Mouse (Mus musculus): Measurements from ENCODE around the gene Aoc1. TPM values are rescaled to one million over a fixed set of nuclear protein-coding genes. Genes with fewer than 3 reads are reported as not detected.

The Aoc1 gene
- polyA plus RNA-seq, 1 experiment, result not detected

- no peaks in the 10 kb centered on the region for H3K4me1 ChIP-seq (ENCODE audit: control insufficient read depth, insufficient read depth, low read length)
- H3K4me3 ChIP-seq (ENCODE audit: insufficient read depth, low read length), result no peak overlapping the region
- no peak overlapping the region for H3K27ac ChIP-seq (ENCODE audit: insufficient read depth, low read length)
- TF ChIP-seq CTCF (IDR thresholded peaks at IDR 0.05; ENCODE audit: borderline replicate concordance, insufficient read depth, low read length), result no peak
- no peak for TF ChIP-seq POLR2A (IDR thresholded peaks at IDR 0.05; ENCODE audit: low read depth, low read length)
Measured at GRCm38 (mm10) chr6:48951630-48952029, 78.9 kb downstream of the Aoc1 start.

GRCm38 (mm10) chr6:48953220-48953619, 80.5 kb downstream of the Aoc1 start:
- TF ChIP-seq CTCF (IDR thresholded peaks at IDR 0.05; ENCODE audit: borderline replicate concordance, insufficient read depth, low read length), result no peak
- no peak for TF ChIP-seq POLR2A (IDR thresholded peaks at IDR 0.05; ENCODE audit: low read depth, low read length)
- Histone ChIP-seq H3K4me1 (ENCODE audit: control insufficient read depth, insufficient read depth, low read length) (no peaks in the 10 kb centered on the region), H3K27ac (ENCODE audit: insufficient read depth, low read length) (no peak overlapping the region), H3K4me3 (ENCODE audit: insufficient read depth, low read length) (no peak overlapping the region)

- TF ChIP-seq POLR2A (IDR thresholded peaks at IDR 0.05; ENCODE audit: low read depth, low read length) (no peak), CTCF (IDR thresholded peaks at IDR 0.05; ENCODE audit: borderline replicate concordance, insufficient read depth, low read length) (no peak)
- Histone ChIP-seq H3K27ac (ENCODE audit: insufficient read depth, low read length) (no peak overlapping the region), H3K4me3 (ENCODE audit: insufficient read depth, low read length) (no peak overlapping the region), H3K4me1 (ENCODE audit: control insufficient read depth, insufficient read depth, low read length) (no peaks in the 10 kb centered on the region)
Measured at GRCm38 (mm10) chr6:48954211-48954610, 81.5 kb downstream of the Aoc1 start.

GRCm38 (mm10) chr6:48954946-48955345, 82.2 kb downstream of the Aoc1 start:
- no peak overlapping the region for H3K4me3 ChIP-seq (ENCODE audit: insufficient read depth, low read length)
- TF ChIP-seq CTCF (IDR thresholded peaks at IDR 0.05; ENCODE audit: borderline replicate concordance, insufficient read depth, low read length) (no peak), POLR2A (IDR thresholded peaks at IDR 0.05; ENCODE audit: low read depth, low read length) (no peak)
- H3K4me1 ChIP-seq (ENCODE audit: control insufficient read depth, insufficient read depth, low read length), result no peaks in the 10 kb centered on the region
- no peak overlapping the region for H3K27ac ChIP-seq (ENCODE audit: insufficient read depth, low read length)

- Histone ChIP-seq H3K4me1 (ENCODE audit: control insufficient read depth, insufficient read depth, low read length) (no peaks in the 10 kb centered on the region), H3K4me3 (ENCODE audit: insufficient read depth, low read length) (no peak overlapping the region), H3K27ac (ENCODE audit: insufficient read depth, low read length) (no peak overlapping the region)
- TF ChIP-seq CTCF (IDR thresholded peaks at IDR 0.05; ENCODE audit: borderline replicate concordance, insufficient read depth, low read length) (no peak), POLR2A (IDR thresholded peaks at IDR 0.05; ENCODE audit: low read depth, low read length) (no peak)
Measured at GRCm38 (mm10) chr6:48956785-48957184, 84.1 kb downstream of the Aoc1 start.

- no peak overlapping the region for H3K4me3 ChIP-seq (ENCODE audit: insufficient read depth, low read length)
- TF ChIP-seq POLR2A (IDR thresholded peaks at IDR 0.05; ENCODE audit: low read depth, low read length), result no peak
- TF ChIP-seq CTCF (IDR thresholded peaks at IDR 0.05; ENCODE audit: borderline replicate concordance, insufficient read depth, low read length), result no peak
- H3K27ac ChIP-seq (ENCODE audit: insufficient read depth, low read length), result no peak overlapping the region
- no peaks in the 10 kb centered on the region for H3K4me1 ChIP-seq (ENCODE audit: control insufficient read depth, insufficient read depth, low read length)
Measured at GRCm38 (mm10) chr6:48958053-48958452, 85.4 kb downstream of the Aoc1 start.

Other genes with a start within 250 kb of the Aoc1 start
- gene AI854703, start 246.1 kb upstream of the Aoc1 start, polyA plus RNA-seq (2011; ENCODE audit: insufficient read length, low read depth, missing spikeins), result 0.84 and 1.6 TPM in 2 replicates
- gene Gimap8, start 225.7 kb upstream of the Aoc1 start, polyA plus RNA-seq (2011; ENCODE audit: insufficient read length, low read depth, missing spikeins), result not detected in 2 replicates
- gene Gimap9, start 196.8 kb upstream of the Aoc1 start, polyA plus RNA-seq (2011; ENCODE audit: insufficient read length, low read depth, missing spikeins), result 1.5 and 1.7 TPM in 2 replicates
- gene Gimap4, start 188.3 kb upstream of the Aoc1 start, polyA plus RNA-seq (2011; ENCODE audit: insufficient read length, low read depth, missing spikeins), result not detected in 2 replicates
- gene Gimap6, start 164.7 kb upstream of the Aoc1 start, polyA plus RNA-seq (2011; ENCODE audit: insufficient read length, low read depth, missing spikeins), result 0.72 and 0.88 TPM in 2 replicates
- gene Gm28053, start 154.3 kb upstream of the Aoc1 start, polyA plus RNA-seq (2011; ENCODE audit: insufficient read length, low read depth, missing spikeins), result not detected in 2 replicates
- gene Gimap7, start 154.3 kb upstream of the Aoc1 start, polyA plus RNA-seq (2011; ENCODE audit: insufficient read length, low read depth, missing spikeins), result not detected in 2 replicates
- not detected in 2 replicates for gene Gimap1, start 133.8 kb upstream of the Aoc1 start, polyA plus RNA-seq (2011; ENCODE audit: insufficient read length, low read depth, missing spikeins)
- not detected in 2 replicates for gene Gimap5, start 126.7 kb upstream of the Aoc1 start, polyA plus RNA-seq (2011; ENCODE audit: insufficient read length, low read depth, missing spikeins)
- not detected in 2 replicates for gene Gimap3, start 102.0 kb upstream of the Aoc1 start, polyA plus RNA-seq (2011; ENCODE audit: insufficient read length, low read depth, missing spikeins)
- 102 and 117 TPM in 2 replicates for gene Tmem176a, start 32.0 kb upstream of the Aoc1 start, polyA plus RNA-seq (2011; ENCODE audit: insufficient read length, low read depth, missing spikeins)
- 119 and 168 TPM in 2 replicates for gene Tmem176b, start 31.4 kb upstream of the Aoc1 start, polyA plus RNA-seq (2011; ENCODE audit: insufficient read length, low read depth, missing spikeins)
- gene 1600015I10Rik, start 57.0 kb downstream of the Aoc1 start, polyA plus RNA-seq (2011; ENCODE audit: insufficient read length, low read depth, missing spikeins), result not detected in 2 replicates
- gene Doxl2, start 102.1 kb downstream of the Aoc1 start, polyA plus RNA-seq (2011; ENCODE audit: insufficient read length, low read depth, missing spikeins), result not detected in 2 replicates
- not detected in 2 replicates for gene Svs1, start 114.0 kb downstream of the Aoc1 start, polyA plus RNA-seq (2011; ENCODE audit: insufficient read length, low read depth, missing spikeins)
- gene Gpnmb, start 163.7 kb downstream of the Aoc1 start, polyA plus RNA-seq (2011; ENCODE audit: insufficient read length, low read depth, missing spikeins), result 29.1 and 33.1 TPM in 2 replicates
- gene Malsu1, start 200.9 kb downstream of the Aoc1 start, polyA plus RNA-seq (2011; ENCODE audit: insufficient read length, low read depth, missing spikeins), result 26.8 and 33.4 TPM in 2 replicates